Mouse (Mus musculus) MEL (cell line): ENCODE data around the gene Map7. TPM values are rescaled to one million over a fixed set of nuclear protein-coding genes. Genes with fewer than 3 reads are reported as not detected.

Experiments used
- DNase-seq: peaks from one replicate; pipeline ENCODE4 v3.0.0; 2011; ENCODE audit warnings: low read depth, low spot score
- H3K27ac ChIP-seq: 2 replicates; pipeline ENCODE4 v1.5.1; 2012; ENCODE audit warnings: low read depth, mild to moderate bottlenecking, control low read depth, low read length, moderate library complexity; ENCODE audit not compliant: control insufficient read depth
- H3K27me3 ChIP-seq, 2 experiments: fragments of 150-350 bp in 1 of 2; sonication (generic) in 1 of 2; 2 replicates each; pipeline ENCODE4 v1.6.1; 2012; ENCODE audit warnings: low read length in 2 of 2, mild to moderate bottlenecking in 2 of 2, improper control_type of control experiment in 1 of 2, moderate library complexity in 1 of 2; ENCODE audit not compliant: insufficient read depth in 2 of 2, control insufficient read depth in 1 of 2
- H3K36me3 ChIP-seq, 2 experiments: 2 replicates each; pipeline ENCODE4 v1.6.1; 2012 to 2014; ENCODE audit warnings: low read length in 2 of 2, improper control_type of control experiment in 1 of 2, inconsistent platforms in 1 of 2, mild to moderate bottlenecking in 1 of 2; ENCODE audit not compliant: insufficient read depth in 2 of 2, control insufficient read depth in 1 of 2
- H3K4me1 ChIP-seq, 2 experiments: fragments of 150-350 bp in 1 of 2; sonication (generic) in 1 of 2; 2 replicates each; pipeline ENCODE4 v1.6.1; 2012; ENCODE audit warnings: low read length in 2 of 2, improper control_type of control experiment in 1 of 2, mild to moderate bottlenecking in 1 of 2; ENCODE audit not compliant: insufficient read depth in 2 of 2, control insufficient read depth in 1 of 2
- H3K4me3 ChIP-seq, 2 experiments: fragments of 150-350 bp in 1 of 2; sonication (generic) in 1 of 2; 2 replicates each; pipeline ENCODE4 v1.5.1; 2012; ENCODE audit warnings: low read depth in 2 of 2, low read length in 2 of 2, mild to moderate bottlenecking in 2 of 2, moderate library complexity in 2 of 2, control low read depth in 1 of 2, improper control_type of control experiment in 1 of 2; ENCODE audit not compliant: control insufficient read depth in 1 of 2, insufficient read depth in 1 of 2
- H3K79me2 ChIP-seq: 2 replicates; pipeline ENCODE4 v1.6.1; 2012; ENCODE audit warnings: mild to moderate bottlenecking, low read length, moderate library complexity; ENCODE audit not compliant: control insufficient read depth, poor library complexity, insufficient read depth
- H3K9ac ChIP-seq: 2 replicates; pipeline ENCODE4 v1.6.1; 2012; ENCODE audit warnings: low read depth, mild to moderate bottlenecking, control low read depth, low read length, moderate library complexity; ENCODE audit not compliant: control insufficient read depth, poor library complexity, severe bottlenecking
- H3K9me3 ChIP-seq: fragments of 150-350 bp; sonication (generic); replicated peaks from 2 replicates; pipeline ENCODE4 v1.6.1; 2012; ENCODE audit warnings: mild to moderate bottlenecking, low read length, improper control_type of control experiment, moderate library complexity; ENCODE audit not compliant: insufficient read depth
- BHLHE40 ChIP-seq: IDR thresholded peaks from 2 replicates; pipeline ENCODE4 v1.6.1; 2012; ENCODE audit warnings: low read depth, mild to moderate bottlenecking, inconsistent platforms, low read length, improper control_type of control experiment, borderline replicate concordance
- E2F4 ChIP-seq: IDR thresholded peaks from 2 replicates; pipeline ENCODE4 v1.6.1; 2011; ENCODE audit warnings: low read depth, low read length, improper control_type of control experiment, borderline replicate concordance
- HCFC1 ChIP-seq: IDR thresholded peaks from 2 replicates; pipeline ENCODE4 v1.6.1; 2012; ENCODE audit warnings: low read depth, mild to moderate bottlenecking, inconsistent platforms, low read length, improper control_type of control experiment, moderate library complexity
- MAZ ChIP-seq: IDR thresholded peaks from 2 replicates; pipeline ENCODE4 v1.6.1; 2012; ENCODE audit warnings: low read depth, mild to moderate bottlenecking, inconsistent platforms, low read length, improper control_type of control experiment
- MEF2A ChIP-seq: IDR thresholded peaks from 2 replicates; pipeline ENCODE4 v1.6.1; 2014; ENCODE audit warnings: low read depth, mild to moderate bottlenecking, inconsistent platforms, low read length, improper control_type of control experiment; ENCODE audit not compliant: poor library complexity, insufficient replicate concordance, severe bottlenecking; ENCODE audit errors: extremely low read depth
- MXI1 ChIP-seq: IDR thresholded peaks from 2 replicates; pipeline ENCODE4 v1.6.1; 2011; ENCODE audit warnings: mild to moderate bottlenecking, low read depth, low read length, improper control_type of control experiment
- MYB ChIP-seq: IDR thresholded peaks from 2 replicates; pipeline ENCODE4 v1.6.1; 2011; ENCODE audit warnings: mild to moderate bottlenecking, low read depth, low read length, improper control_type of control experiment
- NELFE ChIP-seq: IDR thresholded peaks from 2 replicates; pipeline ENCODE4 v1.6.1; 2011; ENCODE audit warnings: low read depth, low read length, improper control_type of control experiment
- NRF1 ChIP-seq: IDR thresholded peaks from 2 replicates; pipeline ENCODE4 v1.6.1; 2014; ENCODE audit warnings: low read depth, mild to moderate bottlenecking, inconsistent platforms, low read length, improper control_type of control experiment, moderate library complexity; ENCODE audit not compliant: poor library complexity, insufficient read depth, severe bottlenecking
- SMC3 ChIP-seq: IDR thresholded peaks from 2 replicates; pipeline ENCODE4 v1.6.1; 2011; ENCODE audit warnings: low read depth, low read length, improper control_type of control experiment
- TAL1 ChIP-seq: IDR thresholded peaks from 2 replicates; pipeline ENCODE4 v1.6.1; 2012; ENCODE audit warnings: mild to moderate bottlenecking, inconsistent platforms, low read length, moderate library complexity, mixed read lengths
- TBP ChIP-seq: IDR thresholded peaks from 2 replicates; pipeline ENCODE4 v1.8.0; 2011; ENCODE audit warnings: low read depth, low read length, improper control_type of control experiment
- USF2 ChIP-seq, 2 experiments: IDR thresholded peaks; 2 replicates each; pipeline ENCODE4 v1.6.1; 2011 to 2012; ENCODE audit warnings: improper control_type of control experiment in 2 of 2, low read length in 2 of 2, borderline replicate concordance in 1 of 2, inconsistent platforms in 1 of 2, low read depth in 1 of 2, mild to moderate bottlenecking in 1 of 2; ENCODE audit not compliant: insufficient read depth in 1 of 2
- ZNF384 ChIP-seq: IDR thresholded peaks from 2 replicates; pipeline ENCODE4 v1.6.1; 2012; ENCODE audit warnings: low read depth, mild to moderate bottlenecking, inconsistent platforms, low read length, improper control_type of control experiment
- polyA plus RNA-seq, 2 experiments: library from polyadenylated mRNA; stranded (reverse) in 1 of 2; unstranded in 1 of 2; fragments of >175 nt in 1 of 2; fragments of >200 nt in 1 of 2; gene quantifications; 2 replicates each; pipeline versions ENCODE4 v1.2.1 to v1.2.4; 2012; ENCODE audit warnings: low replicate concordance in 2 of 2, low read depth in 1 of 2; ENCODE audit not compliant: insufficient read length in 2 of 2, insufficient read depth in 1 of 2, missing spikeins in 1 of 2
- total RNA-seq: library from RNA; depleted of rRNA; stranded (reverse); fragments of 300-350 nt; gene quantifications from 2 replicates; pipeline ENCODE4 v1.2.3, GENCODE M21; 2012

Map7 gene
- total and polyA plus RNA-seq, 3 experiments, result 3.1 to 9.5 TPM; not detected in 1

DNA sequence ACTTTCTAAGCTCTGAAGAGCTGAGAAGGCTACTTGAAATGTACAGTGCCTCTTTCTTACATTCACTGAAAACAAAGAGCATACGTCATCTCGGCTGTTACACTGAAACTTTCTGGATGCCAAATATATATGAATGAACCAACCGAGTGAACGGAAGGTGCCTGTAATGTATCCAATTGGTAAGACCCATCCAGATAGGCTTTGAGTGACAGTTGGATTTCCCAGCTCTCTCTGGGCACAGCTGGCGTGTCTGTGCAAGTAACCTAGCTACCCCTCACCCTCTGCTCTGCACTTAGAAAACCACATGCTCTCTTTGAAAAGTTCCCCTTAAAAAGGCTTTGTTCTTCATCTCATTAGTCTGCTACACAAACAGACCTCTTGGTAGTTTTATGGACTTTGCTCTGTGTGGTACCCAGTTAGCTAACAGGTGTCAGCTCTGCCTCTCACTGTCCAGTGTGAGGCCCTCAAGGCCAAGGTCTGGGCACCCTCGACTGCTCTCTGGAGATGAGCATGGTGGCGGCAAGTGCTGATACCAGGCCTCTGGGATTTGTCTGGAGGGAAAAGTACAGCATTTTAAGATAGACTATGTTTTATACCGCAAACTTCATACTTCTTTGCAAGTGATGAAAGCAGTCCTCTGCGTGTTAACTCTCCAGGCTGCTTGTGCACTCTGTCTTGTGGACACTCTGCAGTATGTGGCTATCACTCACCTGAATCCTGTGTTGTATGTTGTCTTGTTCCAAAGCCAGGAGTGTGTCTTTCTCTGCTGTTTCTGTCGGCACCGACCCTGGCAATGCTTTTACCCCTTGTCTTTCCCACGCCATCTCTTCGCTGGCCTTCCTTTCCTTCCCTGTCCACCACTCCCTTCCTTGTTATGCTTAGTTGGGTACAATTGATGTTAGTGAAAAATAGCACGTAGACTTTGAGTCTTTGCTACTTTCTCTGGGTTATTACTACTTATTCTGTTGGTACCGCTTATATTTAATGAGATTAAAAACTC, 109.8 kb downstream of the Map7 start:
- Histone ChIP-seq H3K9me3 (no peaks in the 10 kb centered on the region), H3K79me2 (no peaks in the 10 kb centered on the region), H3K4me3 (no peak overlapping the region), H3K9ac (no peak overlapping the region), H3K27me3 (no peaks in the 10 kb centered on the region), H3K27ac (no peak overlapping the region), H3K4me1 (no peaks in the 10 kb centered on the region), H3K36me3 (no peaks in the 10 kb centered on the region)
- TF ChIP-seq SMC3, result no peak
- no peak for TF ChIP-seq MYB
- TF ChIP-seq ZNF384, result no peak
- DNase-seq, result no peak

DNA sequence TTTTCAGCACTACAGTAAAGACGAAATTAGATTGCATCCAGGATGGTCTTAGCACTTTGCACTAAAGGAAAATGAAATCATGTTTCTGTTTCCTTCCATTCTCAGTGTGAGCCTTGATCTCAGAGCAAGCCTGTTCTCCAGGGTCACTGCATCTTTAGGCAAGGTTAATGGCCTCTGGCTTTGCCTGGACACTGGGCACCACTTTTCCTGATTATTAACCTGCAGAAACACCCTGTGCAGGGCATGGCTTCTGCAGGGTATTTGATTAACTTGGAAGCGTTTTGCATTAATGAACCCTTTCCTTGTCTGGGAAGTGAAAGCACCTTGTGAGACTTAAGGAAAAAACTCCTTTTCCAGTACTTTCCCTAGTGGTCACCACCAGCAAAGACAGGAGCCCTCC, 111.2 kb downstream of the Map7 start:
- Histone ChIP-seq H3K4me3 (no peak overlapping the region), H3K9ac (no peak overlapping the region), H3K27me3 (no peaks in the 10 kb centered on the region), H3K4me1 (no peaks in the 10 kb centered on the region), H3K79me2 (no peaks in the 10 kb centered on the region), H3K27ac (no peak overlapping the region), H3K9me3 (no peaks in the 10 kb centered on the region), H3K36me3 (no peaks in the 10 kb centered on the region)
- no peak for DNase-seq
- TF ChIP-seq MYB (no peak), E2F4 (no peak), HCFC1 (no peak), NRF1 (no peak), MEF2A (no peak), NELFE (no peak), USF2 (IDR thresholded peaks at IDR 0.05; ENCODE audit: borderline replicate concordance in 1 of 2, insufficient read depth in 1 of 2, low read depth in 1 of 2, low read length in 2 of 2) (no peak), BHLHE40 (no peak), MXI1 (no peak), TBP (no peak), TAL1 (no peak), MAZ (no peak)
